Mouse (Mus musculus) ES-E14 (cell line): ENCODE results near the gene Dsn1.

Source experiments
- MAFK ChIP-seq: IDR thresholded peaks from 2 replicates; pipeline ENCODE4 v1.6.1; 2014; ENCODE audit warnings: mild to moderate bottlenecking, low read depth, low read length, inconsistent platforms; ENCODE audit not compliant: insufficient read depth
- ZNF384 ChIP-seq: IDR thresholded peaks from 2 replicates; pipeline ENCODE4 v1.6.1; 2012; ENCODE audit warnings: low read depth, low read length, inconsistent platforms

- no peak for TF ChIP-seq MAFK
- no peak for TF ChIP-seq ZNF384
Observed at GRCm38 (mm10) chr2:156976711-156977110, 30.2 kb downstream of the Dsn1 start.
